Mouse (Mus musculus): ENCODE data around the gene Gal3st1.

GRCm38 (mm10) chr11:3983863-3984745, 668 bp downstream of the Gal3st1 start:
- TF ChIP-seq POLR2A (IDR thresholded peaks at IDR 0.05; ENCODE audit: low read depth, low read length) (no peak), CTCF (IDR thresholded peaks at IDR 0.05; ENCODE audit: extremely low read depth, insufficient read depth, insufficient read length, insufficient replicate concordance) (no peak)
